Mouse (Mus musculus) small intestine, adult 2 months (tissue): ENCODE measurements around the gene Klhl26. TPM values are rescaled to one million over a fixed set of nuclear protein-coding genes. Genes with fewer than 3 reads are reported as not detected.
"Not testable (repeated sequence)": the region's sequence is repeated elsewhere in the genome, so short reads cannot be mapped to it uniquely, and the experiment has no call there.

Experiments used
- H3K27ac ChIP-seq: fragments of 200-500 bp; 2 replicates; pipeline ENCODE4 v1.5.1; 2012; ENCODE audit warnings: low read depth, low read length, control low read depth, inconsistent platforms; ENCODE audit not compliant: insufficient read depth
- H3K27me3 ChIP-seq: fragments of 200-500 bp; 2 replicates; pipeline ENCODE4 v1.6.1; 2012; ENCODE audit warnings: mild to moderate bottlenecking, moderate library complexity, low read length, inconsistent platforms; ENCODE audit not compliant: control insufficient read depth, insufficient read depth
- H3K36me3 ChIP-seq: fragments of 200-500 bp; 2 replicates; pipeline ENCODE4 v1.6.1; 2012; ENCODE audit warnings: mild to moderate bottlenecking, low read length, control low read depth, inconsistent platforms; ENCODE audit not compliant: control insufficient read depth, insufficient read depth
- H3K4me1 ChIP-seq: fragments of 200-500 bp; 2 replicates; pipeline ENCODE4 v1.6.1; 2012; ENCODE audit warnings: low read length, inconsistent platforms, mixed read lengths; ENCODE audit not compliant: control insufficient read depth, insufficient read depth, insufficient read length
- H3K4me3 ChIP-seq: fragments of 200-500 bp; 2 replicates; pipeline ENCODE4 v1.5.1; 2012; ENCODE audit warnings: low read depth, mild to moderate bottlenecking, control low read depth, inconsistent platforms, low read length, moderate library complexity
- CTCF ChIP-seq: fragments of 200-500 bp; IDR thresholded peaks from 2 replicates; pipeline ENCODE4 v1.5.1; 2012; ENCODE audit warnings: low read depth, mild to moderate bottlenecking, control low read depth, inconsistent platforms, low read length, moderate library complexity, mixed read lengths; ENCODE audit not compliant: insufficient replicate concordance, insufficient read length; ENCODE audit errors: extremely low read depth
- POLR2A ChIP-seq: fragments of 200-500 bp; IDR thresholded peaks from 2 replicates; pipeline ENCODE4 v1.6.1; 2012; ENCODE audit warnings: low read depth, mild to moderate bottlenecking, control low read depth, inconsistent platforms, low read length, moderate library complexity
- WGBS: fragments of 180-500 bp; shearing (Covaris S2); methylation state at CpG from one replicate; pipeline ENCODE4 v1.1.7; 2018; 5-methylcytosine and 5-hydroxymethylcytosine counted together
- polyA plus RNA-seq: library from polyadenylated mRNA; depleted of rRNA; stranded (reverse); fragments of >200 nt; gene quantifications from 2 replicates; pipeline ENCODE4 v1.2.3, GENCODE M21; 2012

Klhl26 gene
- polyA plus RNA-seq, 1 experiment = 30.8 TPM

- H3K36me3 ChIP-seq = peaks cover 43% of the 10 kb centered on the region
- H3K4me3 ChIP-seq = no peak overlapping the region
- no peaks in the 10 kb centered on the region for H3K27me3 ChIP-seq
- 79% methylated on average over 11 of the region's 11 CpGs for WGBS
- peaks cover 21% of the 10 kb centered on the region for H3K4me1 ChIP-seq
- no peak for TF ChIP-seq CTCF
- no peak for TF ChIP-seq POLR2A
- H3K27ac ChIP-seq = 0 out of 2 replicates have a peak overlapping the region, but pooled peaks have one; percentile 13
Observed at GRCm38 (mm10) chr8:70512253-70512903, 35.6 kb upstream of the Klhl26 start.

GRCm38 (mm10) chr8:70511770-70512169 lies 35.0 kb upstream of the Klhl26 start:
- Histone ChIP-seq H3K27ac (no peak overlapping the region), H3K4me1 (peaks cover 21% of the 10 kb centered on the region), H3K27me3 (no peaks in the 10 kb centered on the region), H3K36me3 (peaks cover 43% of the 10 kb centered on the region), H3K4me3 (no peak overlapping the region)
- TF ChIP-seq POLR2A = no peak
- TF ChIP-seq CTCF = no peak
- WGBS = 86% methylated on average over 2 of the region's 2 CpGs

GRCm38 (mm10) chr8:70511174-70511573 lies 34.4 kb upstream of the Klhl26 start:
- Histone ChIP-seq H3K4me3 (peak overlapping the region; percentile 91), H3K4me1 (peaks cover 21% of the 10 kb centered on the region), H3K27ac (peak overlapping the region; percentile 98), H3K36me3 (peaks cover 38% of the 10 kb centered on the region)
- WGBS = 30% methylated on average over 6 of the region's 6 CpGs
- not testable (repeated sequence) for H3K27me3 ChIP-seq

GRCm38 (mm10) chr8:70510228-70510915 lies 33.6 kb upstream of the Klhl26 start, which contains the start of gene Uba52:
Gene Uba52 (minus strand): TSS chr8:70510801.
- peak; percentile 63; the same call in 1 of the 2 replicates for TF ChIP-seq POLR2A
- no peak for TF ChIP-seq CTCF
- under 1% methylated on average over 74 of the region's 74 CpGs for WGBS
- Histone ChIP-seq H3K4me1 (peaks cover 26% of the 10 kb centered on the region), H3K4me3 (peak within 1 kb of the TSS; percentile 91), H3K27ac (peak within 1 kb of the TSS; percentile 98), H3K36me3 (peaks cover 34% of the 10 kb centered on the region), H3K27me3 (no peaks in the 10 kb centered on the region)

- 5% methylated on average over 25 of the region's 25 CpGs for WGBS
- peak overlapping the region; percentile 91 for H3K4me3 ChIP-seq
- no peaks in the 10 kb centered on the region for H3K27me3 ChIP-seq
- H3K36me3 ChIP-seq = peaks cover 30% of the 10 kb centered on the region
- TF ChIP-seq POLR2A (no peak), CTCF (no peak)
- peak overlapping the region; percentile 37; the same call in 1 of the 2 replicates for H3K27ac ChIP-seq
- peaks cover 26% of the 10 kb centered on the region for H3K4me1 ChIP-seq
Observed at GRCm38 (mm10) chr8:70509281-70509952, 32.6 kb upstream of the Klhl26 start.

- H3K4me3 ChIP-seq = no peak overlapping the region
- H3K4me1 ChIP-seq = peaks cover 22% of the 10 kb centered on the region
- H3K36me3 ChIP-seq = peaks cover 16% of the 10 kb centered on the region
- H3K27ac ChIP-seq = no peak overlapping the region
- no peaks in the 10 kb centered on the region for H3K27me3 ChIP-seq
- 51% methylated on average over 5 of the region's 5 CpGs for WGBS
- no peak for TF ChIP-seq CTCF
Observed at GRCm38 (mm10) chr8:70507027-70507393, 30.2 kb upstream of the Klhl26 start.
